9 mouse cellular contexts compared by ENCODE assay signal in the genomic region with DNA sequence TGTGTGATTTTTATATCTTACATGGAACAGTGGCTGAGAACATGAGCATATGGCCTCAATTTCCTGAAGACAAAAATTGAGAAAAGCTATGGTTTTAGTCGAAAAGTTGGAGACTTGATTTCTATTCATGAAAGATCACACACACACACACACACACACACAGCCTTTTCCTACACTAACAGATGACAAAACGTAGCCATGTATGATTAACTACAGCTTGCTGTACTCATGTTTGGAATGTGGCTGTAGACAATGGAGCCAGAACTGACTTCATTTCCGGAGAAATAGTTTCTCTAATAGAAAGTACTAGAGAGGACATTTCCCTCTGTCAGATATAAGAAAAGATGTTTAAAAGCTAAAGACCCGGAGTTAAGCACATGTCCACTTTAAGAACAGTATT.
A peak's percentile ranks its signal among the peaks of the same experiment; 100 is the strongest.
DNase-seq lines count a peak whose midpoint lies in the region; ATAC-seq and TF ChIP-seq lines count a peak whose summit lies in the region.
"Had no signal": no experiment of that assay in that cellular context is flagged by ENCODE, and none has a peak within 500 bp of the region (broad histone marks: within the 10 kb centered on the region; RNA-seq: fewer than 3 reads in every experiment).

No protein-coding gene starts in this region.

- no peak for TF ChIP-seq POLR2A in limb, embryonic 14.5 days (IDR thresholded peaks at IDR 0.05; ENCODE audit: borderline replicate concordance, extremely low read depth, insufficient read depth, insufficient read length)

- WGBS in limb, embryonic 12.5 days, result 59% methylated on average over 4 of the region's 4 CpGs
- WGBS in limb, embryonic 10.5 days, result 76% methylated on average over 4 of the region's 4 CpGs
- WGBS in embryonic facial prominence, embryonic 13.5 days, result 31% methylated on average over 4 of the region's 4 CpGs
- 37% methylated on average over 4 of the region's 4 CpGs for WGBS in limb, embryonic 14.5 days

- H3K27me3 ChIP-seq in limb, embryonic 12.5 days, result peaks cover 12% of the 10 kb centered on the region
- peaks cover 5% of the 10 kb centered on the region; the same call in 1 of the 2 replicates for H3K27me3 ChIP-seq in limb, embryonic 10.5 days (ENCODE audit: low read depth, poor library complexity, severe bottlenecking)
- 0 out of 2 replicates have a peak, but pooled peaks cover 2% of the 10 kb centered on the region for H3K27me3 ChIP-seq in embryonic facial prominence, embryonic 13.5 days
- no peaks in the 10 kb centered on the region for H3K27me3 ChIP-seq in limb, embryonic 14.5 days (ENCODE audit: control insufficient read depth, insufficient read depth, low read length)

- H3K36me3 ChIP-seq in limb, embryonic 12.5 days, result no peaks in the 10 kb centered on the region
- H3K36me3 ChIP-seq in limb, embryonic 10.5 days, result no peaks in the 10 kb centered on the region
- no peaks in the 10 kb centered on the region for H3K36me3 ChIP-seq in embryonic facial prominence, embryonic 13.5 days
- no peaks in the 10 kb centered on the region for H3K36me3 ChIP-seq in limb, embryonic 14.5 days (ENCODE audit: control insufficient read depth, insufficient read depth, low read length)

- no peak overlapping the region for H3K4me3 ChIP-seq in limb, embryonic 12.5 days (replicated peaks)
- H3K4me3 ChIP-seq in limb, embryonic 10.5 days, result no peak overlapping the region
- no peak overlapping the region for H3K4me3 ChIP-seq in embryonic facial prominence, embryonic 13.5 days
- H3K4me3 ChIP-seq in limb, embryonic 14.5 days (replicated peaks; ENCODE audit: low read length), result no peak overlapping the region

- no peak overlapping the region for H3K9ac ChIP-seq in limb, embryonic 12.5 days (replicated peaks)
- H3K9ac ChIP-seq in embryonic facial prominence, embryonic 13.5 days, result no peak overlapping the region
- no peak overlapping the region for H3K9ac ChIP-seq in limb, embryonic 14.5 days (ENCODE audit: low read depth, low read length, severe bottlenecking)

- ATAC-seq in limb, embryonic 12.5 days (ENCODE audit: insufficient number of reproducible peaks, insufficient read depth, low FRiP score, low TSS enrichment, low read depth), result no peak
- no peak for ATAC-seq in embryonic facial prominence, embryonic 13.5 days (ENCODE audit: insufficient number of reproducible peaks, insufficient read depth, low FRiP score, low TSS enrichment, low read depth)
- ATAC-seq in limb, embryonic 14.5 days (ENCODE audit: low FRiP score, low read depth), result no peak

- no peaks in the 10 kb centered on the region for H3K9me3 ChIP-seq in limb, embryonic 12.5 days
- H3K9me3 ChIP-seq in limb, embryonic 10.5 days (replicated peaks), result no peaks in the 10 kb centered on the region
- no peaks in the 10 kb centered on the region for H3K9me3 ChIP-seq in embryonic facial prominence, embryonic 13.5 days
- H3K9me3 ChIP-seq in limb, embryonic 14.5 days (ENCODE audit: control insufficient read depth, low read length), result no peaks in the 10 kb centered on the region

- H3K4me1 ChIP-seq in limb, embryonic 12.5 days (replicated peaks), result peaks cover 29% of the 10 kb centered on the region
- peaks cover 31% of the 10 kb centered on the region for H3K4me1 ChIP-seq in limb, embryonic 10.5 days
- peaks cover 18% of the 10 kb centered on the region for H3K4me1 ChIP-seq in embryonic facial prominence, embryonic 13.5 days
- peaks cover 19% of the 10 kb centered on the region; the same call in 1 of the 2 replicates for H3K4me1 ChIP-seq in limb, embryonic 14.5 days (ENCODE audit: control insufficient read depth, insufficient read depth, low read length)

- intact Hi-C loops in heart, postnatal 14 days (cut with DNase I), result no loop called here

- peak; percentile 34 to 39 for DNase-seq in heart, adult 9 months (ENCODE audit: low spot score in 2 of 2)
- DNase-seq in heart, postnatal 14 days, result no peak
- no peak for DNase-seq in limb, embryonic 10.5 days (ENCODE audit: low spot score)
- peak; percentile 61 for DNase-seq in limb, embryonic 14.5 days (ENCODE audit: low spot score)
- no peak for DNase-seq in right cerebral cortex, postnatal 10 days (ENCODE audit: low spot score in 2 of 2)
- DNase-seq: adrenal gland, postnatal 10 days; thymus, adult 2 months had no signal

- peak overlapping the region; percentile 26; the same call in 1 of the 2 replicates for H3K4me2 ChIP-seq in limb, embryonic 12.5 days
- H3K4me2 ChIP-seq in embryonic facial prominence, embryonic 13.5 days, result peak overlapping the region; percentile 33
- H3K4me2 ChIP-seq in limb, embryonic 14.5 days (replicated peaks; ENCODE audit: low read depth, low read length, severe bottlenecking), result no peak overlapping the region

- 0 out of 2 replicates have a peak overlapping the region, but pooled peaks have one; percentile 32 for H3K27ac ChIP-seq in limb, embryonic 12.5 days
- no peak overlapping the region for H3K27ac ChIP-seq in limb, embryonic 10.5 days
- peak overlapping the region; percentile 24 for H3K27ac ChIP-seq in embryonic facial prominence, embryonic 13.5 days
- no peak overlapping the region for H3K27ac ChIP-seq in limb, embryonic 14.5 days (replicated peaks; ENCODE audit: low read depth, low read length)

Comparison
In these comparisons a context has a peak if more than half of its experiments do, and no peak if none do; other contexts are left out.
1. DNase-seq: peak in heart, adult 9 months (2 of 2) and limb, embryonic 14.5 days (single experiment); none in heart, postnatal 14 days (0 of 2), limb, embryonic 10.5 days (single experiment) and right cerebral cortex, postnatal 10 days (0 of 2).
2. H3K27ac ChIP-seq: peak in limb, embryonic 12.5 days (single experiment) and embryonic facial prominence, embryonic 13.5 days (single experiment); none in limb, embryonic 10.5 days (single experiment) and limb, embryonic 14.5 days (single experiment).